Comparison of ENCODE assay signal across 25 mouse cellular contexts in genomic region chr5:112053600-112054155, GRCm38 (mm10).
DNase-seq lines count a peak whose midpoint lies in the region; ATAC-seq and TF ChIP-seq lines count a peak whose summit lies in the region.
"Had no signal": no experiment of that assay in that cellular context is flagged by ENCODE, and none has a peak within 500 bp of the region (broad histone marks: within the 10 kb centered on the region; RNA-seq: fewer than 3 reads in every experiment).

No protein-coding gene starts in this region.

- H3K27ac ChIP-seq in lung, embryonic 16.5 days (ENCODE audit: low read length), result no peak overlapping the region
- H3K27ac ChIP-seq in ES-E14 (ENCODE audit: insufficient read depth, low read depth, low read length, poor library complexity, severe bottlenecking), result no peak overlapping the region
- H3K27ac ChIP-seq in lung, postnatal 0 days (ENCODE audit: low read length), result no peak overlapping the region
- no peak overlapping the region for H3K27ac ChIP-seq in stomach, postnatal 0 days (replicated peaks)
- H3K27ac ChIP-seq in hindbrain, embryonic 11.5 days (ENCODE audit: low read depth, low read length), result no peak overlapping the region
- H3K27ac ChIP-seq: embryonic facial prominence, embryonic 13.5 days; forebrain, embryonic 12.5 days; hindbrain, embryonic 13.5 days; liver, embryonic 14.5 days; macrophage had no signal

- no peak overlapping the region for H3K4me3 ChIP-seq in lung, embryonic 16.5 days (ENCODE audit: low read length)
- no peak overlapping the region for H3K4me3 ChIP-seq in ES-E14 (ENCODE audit: insufficient read depth in 1 of 2, low read depth in 1 of 2, low read length in 2 of 2, poor library complexity in 1 of 2, severe bottlenecking in 1 of 2)
- H3K4me3 ChIP-seq in lung, postnatal 0 days (ENCODE audit: low read depth, low read length), result no peak overlapping the region
- H3K4me3 ChIP-seq in stomach, postnatal 0 days (ENCODE audit: low read depth, low read length), result no peak overlapping the region
- H3K4me3 ChIP-seq in hindbrain, embryonic 11.5 days (ENCODE audit: low read depth, low read length), result no peak overlapping the region
- H3K4me3 ChIP-seq: embryonic facial prominence, embryonic 13.5 days; forebrain, embryonic 12.5 days; hindbrain, embryonic 13.5 days; midbrain, embryonic 13.5 days had no signal

- no peaks in the 10 kb centered on the region for H3K9me3 ChIP-seq in lung, embryonic 16.5 days (ENCODE audit: control insufficient read depth, low read length)
- no peaks in the 10 kb centered on the region for H3K9me3 ChIP-seq in ES-E14 (ENCODE audit: control insufficient read depth, insufficient read depth, low read depth, low read length)
- H3K9me3 ChIP-seq in lung, postnatal 0 days (ENCODE audit: low read length), result no peaks in the 10 kb centered on the region
- no peaks in the 10 kb centered on the region for H3K9me3 ChIP-seq in stomach, postnatal 0 days (ENCODE audit: control insufficient read depth, low read length)
- no peaks in the 10 kb centered on the region for H3K9me3 ChIP-seq in hindbrain, embryonic 11.5 days (ENCODE audit: control insufficient read depth, low read length)
- H3K9me3 ChIP-seq: embryonic facial prominence, embryonic 13.5 days; forebrain, embryonic 12.5 days; midbrain, embryonic 13.5 days had no signal

- in situ Hi-C loops in ES-E14 (cut with MboI; ENCODE audit: low sequenced_read_pairs in 2 of 2, unreplicated experiment in 2 of 2), result no loop called here

- DNase-seq in lung, postnatal 4 days, result no peak
- peak; percentile 64 for DNase-seq in ES-E14 (ENCODE audit: low read depth, low spot score)
- DNase-seq in lung, postnatal 0 days (ENCODE audit: low spot score), result peak; percentile 46
- no peak for DNase-seq in stomach, postnatal 0 days (ENCODE audit: low spot score)
- no peak for DNase-seq in kidney, adult 11 months
- no peak for DNase-seq in urinary bladder, postnatal 4 days (ENCODE audit: low spot score in 2 of 2)
- no peak for DNase-seq in hindbrain, embryonic 11.5 days (ENCODE audit: low spot score)
- DNase-seq: adrenal gland, postnatal 10 days; cerebellum, adult 11 months; cerebellum, adult 9-10 months; embryo, embryonic 11 days; gastrocnemius, postnatal 14 days; heart, postnatal 14 days; kidney, postnatal 14 days; liver; right cerebral cortex, postnatal 4 days; thymus, postnatal 4 days had no signal

- H3K27me3 ChIP-seq in lung, embryonic 16.5 days (ENCODE audit: control insufficient read depth, insufficient read depth, low read depth, low read length), result no peaks in the 10 kb centered on the region; the same call in 1 of the 2 replicates
- no peaks in the 10 kb centered on the region for H3K27me3 ChIP-seq in lung, postnatal 0 days (replicated peaks; ENCODE audit: insufficient read depth, low read length)
- no peaks in the 10 kb centered on the region for H3K27me3 ChIP-seq in stomach, postnatal 0 days (ENCODE audit: control insufficient read depth, insufficient read depth, low read length)
- no peaks in the 10 kb centered on the region for H3K27me3 ChIP-seq in hindbrain, embryonic 11.5 days (ENCODE audit: control insufficient read depth, insufficient read depth, low read length)
- H3K27me3 ChIP-seq: hindbrain, embryonic 13.5 days had no signal

- TF ChIP-seq EP300 in lung, postnatal 0 days (IDR thresholded peaks at IDR 0.05), result no peak
- TF ChIP-seq EP300 in stomach, postnatal 0 days (optimal IDR thresholded peaks at IDR 0.05), result no peak

- no peaks in the 10 kb centered on the region for H3K4me1 ChIP-seq in lung, embryonic 16.5 days (replicated peaks; ENCODE audit: control insufficient read depth, insufficient read depth, low read length)
- H3K4me1 ChIP-seq in ES-E14 (ENCODE audit: control insufficient read depth in 2 of 2, insufficient read depth in 2 of 2, low read length in 2 of 2, poor library complexity in 1 of 2), result peaks cover 0 to 17% of the 10 kb centered on the region in 2 experiments; a peak in 1 of 4 replicates
- no peaks in the 10 kb centered on the region for H3K4me1 ChIP-seq in lung, postnatal 0 days (ENCODE audit: insufficient read depth, low read depth, low read length)
- no peaks in the 10 kb centered on the region for H3K4me1 ChIP-seq in stomach, postnatal 0 days (replicated peaks; ENCODE audit: control insufficient read depth, insufficient read depth)
- H3K4me1 ChIP-seq in hindbrain, embryonic 11.5 days (replicated peaks; ENCODE audit: control insufficient read depth, insufficient read depth, low read length), result 0 out of 2 replicates have a peak, but pooled peaks cover 2% of the 10 kb centered on the region

- H3K36me3 ChIP-seq in lung, embryonic 16.5 days (ENCODE audit: control insufficient read depth, insufficient read depth, low read length), result no peaks in the 10 kb centered on the region
- H3K36me3 ChIP-seq in ES-E14 (ENCODE audit: control insufficient read depth, insufficient read depth, low read length, poor library complexity, severe bottlenecking), result no peaks in the 10 kb centered on the region
- H3K36me3 ChIP-seq in lung, postnatal 0 days (ENCODE audit: insufficient read depth, low read length), result no peaks in the 10 kb centered on the region
- no peaks in the 10 kb centered on the region for H3K36me3 ChIP-seq in stomach, postnatal 0 days (ENCODE audit: control insufficient read depth, insufficient read depth, low read length)
- no peaks in the 10 kb centered on the region for H3K36me3 ChIP-seq in hindbrain, embryonic 11.5 days (ENCODE audit: control insufficient read depth, insufficient read depth, low read length)
- H3K36me3 ChIP-seq: embryonic facial prominence, embryonic 13.5 days; forebrain, embryonic 12.5 days; hindbrain, embryonic 13.5 days; midbrain, embryonic 13.5 days had no signal

- no peak overlapping the region for H3K9ac ChIP-seq in lung, embryonic 16.5 days (ENCODE audit: low read length)
- H3K9ac ChIP-seq in ES-E14 (ENCODE audit: insufficient read depth, low read depth, low read length, poor library complexity, severe bottlenecking), result no peak overlapping the region
- H3K9ac ChIP-seq in lung, postnatal 0 days (replicated peaks; ENCODE audit: low read depth), result no peak overlapping the region
- H3K9ac ChIP-seq in stomach, postnatal 0 days (ENCODE audit: low read length), result no peak overlapping the region
- H3K9ac ChIP-seq in hindbrain, embryonic 11.5 days (ENCODE audit: low read depth, low read length), result no peak overlapping the region
- H3K9ac ChIP-seq: embryonic facial prominence, embryonic 13.5 days; forebrain, embryonic 12.5 days; hindbrain, embryonic 13.5 days; liver, embryonic 14.5 days; midbrain, embryonic 13.5 days had no signal

- no peak overlapping the region for H3K4me2 ChIP-seq in lung, embryonic 16.5 days (ENCODE audit: low read depth, low read length)
- no peak overlapping the region for H3K4me2 ChIP-seq in lung, postnatal 0 days (replicated peaks; ENCODE audit: low read depth, low read length)
- H3K4me2 ChIP-seq in stomach, postnatal 0 days (replicated peaks; ENCODE audit: low read depth), result no peak overlapping the region
- H3K4me2 ChIP-seq in hindbrain, embryonic 11.5 days (replicated peaks; ENCODE audit: low read depth, low read length), result no peak overlapping the region
- H3K4me2 ChIP-seq: embryonic facial prominence, embryonic 13.5 days; forebrain, embryonic 12.5 days; hindbrain, embryonic 13.5 days; midbrain, embryonic 13.5 days had no signal

- 77% methylated on average over 5 of the region's 5 CpGs for WGBS in lung, embryonic 16.5 days
- 67% methylated on average over 5 of the region's 5 CpGs for WGBS in lung, postnatal 0 days
- 72% methylated on average over 5 of the region's 5 CpGs for WGBS in stomach, postnatal 0 days
- WGBS in hindbrain, embryonic 11.5 days, result 87% methylated on average over 5 of the region's 5 CpGs

- TF ChIP-seq CTCF in lung, postnatal 0 days (IDR thresholded peaks at IDR 0.05), result no peak
- no peak for TF ChIP-seq CTCF in stomach, postnatal 0 days (IDR thresholded peaks at IDR 0.05; ENCODE audit: low read depth)

- ATAC-seq in lung, embryonic 16.5 days (ENCODE audit: low read depth), result peak; percentile 43; the same call in 1 of the 2 replicates
- ATAC-seq in lung, postnatal 0 days, result peak; percentile 25; the same call in 1 of the 2 replicates
- ATAC-seq in stomach, postnatal 0 days (ENCODE audit: low FRiP score, low TSS enrichment), result 0 out of 2 replicates have a peak, but pooled peaks have one; percentile 27
- ATAC-seq in hindbrain, embryonic 11.5 days (ENCODE audit: low FRiP score), result no peak
- ATAC-seq: intestine, postnatal 0 days; midbrain, embryonic 13.5 days had no signal

TF ChIP-seq in ES-E14, 5 proteins besides CTCF, POLR2A, EP300 and RAD21:
- TF ChIP-seq CHD2 (IDR thresholded peaks at IDR 0.05; ENCODE audit: low read depth, low read length) (no peak), MAFK (IDR thresholded peaks at IDR 0.05; ENCODE audit: insufficient read depth, low read depth, low read length) (no peak), ZNF384 (IDR thresholded peaks at IDR 0.05; ENCODE audit: low read depth, low read length) (no peak)

Comparison
In these comparisons a context has a peak if more than half of its experiments do, and no peak if none do; other contexts are left out.
1. DNase-seq: peak in ES-E14 (single experiment) and lung, postnatal 0 days (single experiment); none in lung, postnatal 4 days (0 of 2), stomach, postnatal 0 days (single experiment), kidney, adult 11 months (single experiment), urinary bladder, postnatal 4 days (0 of 2) and hindbrain, embryonic 11.5 days (single experiment).